Mouse (Mus musculus): ENCODE measurements around the gene Slc2a12.

DNA sequence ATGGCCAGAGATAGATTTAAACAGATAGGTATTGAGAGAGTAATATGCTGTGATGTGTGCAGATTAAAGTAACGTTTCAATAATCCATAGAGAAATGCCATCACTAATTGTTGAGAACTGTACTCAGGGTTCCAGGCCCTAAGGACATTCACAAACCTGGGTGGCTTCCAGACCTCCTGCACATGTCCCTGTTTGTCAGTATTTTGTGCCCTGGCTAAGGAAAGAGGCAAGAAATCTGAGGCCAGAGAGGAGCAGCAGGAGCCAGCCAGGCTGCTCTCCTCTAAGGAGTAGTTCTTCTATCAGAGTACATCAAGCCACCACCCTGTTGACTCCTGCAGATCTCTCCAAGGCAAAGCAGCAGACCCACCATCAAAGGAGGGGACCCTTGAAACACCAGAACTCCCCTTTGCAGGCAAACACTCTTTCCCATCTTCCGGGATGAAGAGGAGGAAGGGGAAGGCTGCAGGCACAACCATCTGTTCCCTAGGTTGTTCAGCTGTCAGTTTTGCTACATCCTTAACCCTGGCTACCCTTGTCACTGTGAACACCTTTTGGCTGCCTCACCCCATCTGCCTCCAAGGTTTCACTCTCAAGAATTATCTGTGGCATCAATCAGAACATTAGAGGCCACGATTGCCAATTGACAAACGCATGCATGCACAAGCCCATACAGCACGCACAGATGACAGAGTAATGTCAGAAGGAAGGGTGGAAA, 15.6 kb downstream of the Slc2a12 start:
- TF ChIP-seq POLR2A (IDR thresholded peaks at IDR 0.05; ENCODE audit: low read depth, low read length) (no peak), CTCF (conservative IDR thresholded peaks at IDR 0.05; ENCODE audit: insufficient read depth, insufficient read length, low read depth, low read length) (no peak)

Data from kidney, adult 2 months (tissue).